Mouse (Mus musculus): ENCODE measurements around the gene Tbcel. TPM values are rescaled to one million over a fixed set of nuclear protein-coding genes. Genes with fewer than 3 reads are reported as not detected.

Gene Tbcel
- total RNA-seq, 2 experiments from 2014 or later, result 19.5 to 25.0 TPM

- intact Hi-C loops (cut with DNase I; ENCODE audit: low total_unique reads), result no loop called here
These were observed 48.7 kb downstream of the Tbcel start for GRCm38 (mm10) chr9:42458741-42459515.

GRCm38 (mm10) chr9:42457501-42457900, 50.1 kb downstream of the Tbcel start:
- intact Hi-C loops (cut with DNase I; ENCODE audit: low total_unique reads), result no loop called here

More at GRCm38 (mm10) chr9:42458741-42459515, 48.7 kb downstream of the Tbcel start:
- DNase-seq, result no peak

DNA sequence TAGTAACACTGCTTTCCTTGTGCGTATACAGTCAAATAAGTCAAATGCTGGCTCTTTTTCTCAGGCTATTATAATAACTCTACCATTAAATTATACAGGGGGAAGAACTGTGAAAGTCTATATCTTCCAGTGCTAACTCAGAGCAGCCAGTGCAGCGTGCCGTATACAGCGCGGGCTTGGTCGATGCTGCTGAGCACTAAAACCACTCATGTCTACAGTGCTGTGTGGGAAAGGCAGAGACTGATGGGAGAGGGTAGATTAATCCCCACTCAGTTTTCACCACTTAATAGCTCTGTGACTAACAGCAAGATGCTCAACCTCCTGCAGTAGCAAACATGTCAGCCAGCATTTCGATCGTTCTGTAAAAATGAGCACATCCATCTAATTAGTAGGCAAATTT, 53.2 kb downstream of the Tbcel start:
- no peak for DNase-seq
- intact Hi-C loops (cut with DNase I; ENCODE audit: low total_unique reads), result no loop called here

More at GRCm38 (mm10) chr9:42457501-42457900, 50.1 kb downstream of the Tbcel start:
- no peak for DNase-seq

- intact Hi-C loops (cut with DNase I; ENCODE audit: low total_unique reads), result no loop called here
- DNase-seq, result no peak
These were observed 58.6 kb downstream of the Tbcel start for GRCm38 (mm10) chr9:42449043-42449442.

- DNase-seq, result no peak
- intact Hi-C loops (cut with DNase I; ENCODE audit: low total_unique reads), result no loop called here
These were observed 65.5 kb downstream of the Tbcel start for GRCm38 (mm10) chr9:42442100-42442499.

DNA sequence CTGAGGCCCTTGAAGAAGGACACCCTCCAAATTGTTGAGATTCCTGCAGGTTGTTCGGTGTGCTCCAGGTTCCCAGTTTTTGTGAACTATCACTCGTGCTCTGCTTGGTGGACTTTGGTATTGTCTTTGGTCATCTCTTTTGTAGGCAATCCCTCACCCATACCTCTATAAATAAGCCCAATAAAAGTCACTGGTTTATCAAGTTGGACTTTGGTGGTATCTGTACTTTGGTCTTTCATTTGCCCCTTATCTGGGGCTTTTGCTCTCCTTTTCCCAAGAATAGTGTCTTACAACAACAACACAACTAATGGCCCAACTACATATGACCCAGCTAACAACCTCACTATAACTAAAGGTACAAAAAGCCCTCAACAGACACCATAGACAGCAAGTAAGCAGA, 66.4 kb downstream of the Tbcel start:
- no peak for DNase-seq
- intact Hi-C loops (cut with DNase I; ENCODE audit: low total_unique reads), result no loop called here

DNA sequence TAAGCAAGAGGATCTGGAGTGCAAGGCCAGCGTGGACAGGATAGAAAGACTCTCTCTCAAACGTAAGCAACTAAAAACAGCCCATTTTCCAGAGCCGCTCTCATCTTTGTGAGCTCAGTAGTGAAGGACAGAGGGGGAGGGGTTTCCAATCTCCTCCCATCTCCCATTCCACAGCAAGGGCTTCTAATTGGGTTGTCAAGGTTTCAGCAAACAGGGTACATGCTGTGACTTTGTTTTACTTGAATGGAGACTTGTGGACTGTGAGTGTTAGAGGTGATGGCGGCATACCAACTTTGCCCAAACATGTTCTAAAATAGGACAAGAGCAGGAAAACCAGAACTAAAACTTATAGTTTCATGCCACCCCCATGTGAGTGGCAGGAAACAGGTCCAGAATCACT, 68.2 kb downstream of the Tbcel start:
- intact Hi-C loops (cut with DNase I; ENCODE audit: low total_unique reads), result no loop called here
- DNase-seq, result no peak

GRCm38 (mm10) chr9:42432155-42432554, 75.5 kb downstream of the Tbcel start:
- no peak for DNase-seq
- intact Hi-C loops (cut with DNase I; ENCODE audit: low total_unique reads), result no loop called here

DNA sequence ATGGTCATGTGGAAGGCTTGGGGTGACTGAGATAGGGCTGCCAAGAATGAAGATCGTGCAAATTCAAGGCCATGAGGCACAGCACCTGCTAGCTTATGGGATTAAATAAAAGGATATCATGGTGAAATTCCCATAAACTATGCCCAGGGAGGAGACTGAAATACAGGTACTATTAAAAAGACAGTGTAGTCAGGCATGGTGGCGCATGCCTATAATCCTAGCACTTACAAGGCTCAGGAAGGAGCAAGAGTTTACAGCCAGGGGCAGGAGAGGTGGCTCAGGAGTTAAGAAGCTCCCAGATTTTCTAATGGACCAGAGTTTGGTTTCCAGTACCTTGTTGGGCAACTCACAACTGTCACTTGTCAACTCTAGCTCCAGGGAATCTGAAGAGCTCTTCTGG, 76.0 kb downstream of the Tbcel start:
- intact Hi-C loops (cut with DNase I; ENCODE audit: low total_unique reads), result no loop called here
- no peak for DNase-seq

DNA sequence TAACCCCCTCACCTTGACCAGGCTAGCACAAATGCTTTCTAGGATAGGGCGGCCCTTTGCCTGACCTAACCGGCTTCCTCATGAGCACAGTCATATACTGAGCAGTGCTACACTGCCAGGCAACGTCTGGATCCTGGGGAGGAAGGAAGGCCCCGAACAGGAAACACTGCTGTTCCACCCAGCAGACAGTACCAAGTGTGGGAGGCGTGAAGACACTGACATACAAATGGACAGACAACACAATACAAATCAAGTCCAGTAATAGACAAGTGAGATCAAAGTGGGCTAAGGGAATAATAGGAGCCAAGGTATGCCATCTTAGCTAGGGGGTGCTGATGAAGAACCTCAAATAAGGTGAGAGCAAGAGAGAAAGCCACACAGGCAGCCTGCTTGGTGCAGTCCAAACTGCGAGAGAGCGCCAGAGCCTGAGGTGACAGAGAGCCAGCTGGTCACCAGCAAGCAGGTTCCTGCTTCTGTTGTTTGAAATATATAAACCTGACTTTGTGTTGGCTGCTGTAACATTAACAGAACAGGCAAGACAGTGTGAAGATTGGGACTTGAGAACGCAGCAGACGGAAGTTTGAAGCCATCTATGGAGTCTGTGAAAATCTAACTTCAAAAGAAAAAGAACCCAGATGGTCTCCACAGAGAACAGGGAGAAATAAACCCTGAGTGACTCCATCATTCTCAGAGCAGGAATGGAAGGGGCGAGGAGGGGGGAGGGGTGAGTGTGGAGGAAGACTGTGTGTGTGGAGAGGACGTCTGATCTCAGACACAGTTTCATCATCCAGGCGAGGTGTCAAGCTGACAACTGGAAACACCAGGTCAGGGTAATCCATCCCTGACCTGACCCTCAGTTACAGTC, 79.3 kb downstream of the Tbcel start:
- intact Hi-C loops (cut with DNase I; ENCODE audit: low total_unique reads), result no loop called here
- no peak for DNase-seq

DNA sequence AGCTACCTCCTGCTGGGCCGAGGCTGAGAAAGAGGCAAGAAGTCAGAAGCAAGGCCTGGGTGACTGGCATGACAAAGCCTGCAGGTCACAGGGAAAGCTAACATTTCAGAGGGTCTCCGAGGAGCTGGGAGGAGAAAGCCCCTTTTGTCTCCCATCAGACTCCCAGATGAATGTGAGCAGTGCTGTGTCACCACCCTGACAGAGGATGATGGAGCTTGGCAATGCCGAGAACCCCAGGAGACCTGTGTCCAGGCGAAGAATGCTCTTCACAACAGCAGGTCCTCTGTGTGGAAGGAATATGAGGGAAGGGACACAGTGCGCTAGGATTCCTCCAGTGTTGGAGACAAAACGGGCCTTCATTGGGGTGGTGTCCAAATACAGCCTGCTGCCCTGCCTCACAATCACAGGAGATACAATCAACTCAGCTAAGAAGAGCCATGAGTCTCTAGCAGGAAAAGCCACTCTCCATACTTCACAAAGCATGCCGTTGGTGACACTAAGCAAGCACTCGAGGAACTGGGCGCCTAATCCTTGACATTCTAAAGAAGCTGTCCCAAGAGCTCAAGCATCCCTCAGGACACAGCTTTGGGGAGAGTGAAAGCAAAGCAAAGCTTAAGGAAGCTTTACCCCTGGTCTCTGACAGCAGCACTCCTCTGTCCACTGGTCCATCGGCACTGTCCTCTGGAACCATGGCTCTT, 80.8 kb downstream of the Tbcel start:
- no peak for DNase-seq
- intact Hi-C loops (cut with DNase I; ENCODE audit: low total_unique reads), result no loop called here

- no peak for DNase-seq
- intact Hi-C loops (cut with DNase I; ENCODE audit: low total_unique reads), result no loop called here
These were observed 84.0 kb downstream of the Tbcel start for GRCm38 (mm10) chr9:42423649-42424048.

DNA sequence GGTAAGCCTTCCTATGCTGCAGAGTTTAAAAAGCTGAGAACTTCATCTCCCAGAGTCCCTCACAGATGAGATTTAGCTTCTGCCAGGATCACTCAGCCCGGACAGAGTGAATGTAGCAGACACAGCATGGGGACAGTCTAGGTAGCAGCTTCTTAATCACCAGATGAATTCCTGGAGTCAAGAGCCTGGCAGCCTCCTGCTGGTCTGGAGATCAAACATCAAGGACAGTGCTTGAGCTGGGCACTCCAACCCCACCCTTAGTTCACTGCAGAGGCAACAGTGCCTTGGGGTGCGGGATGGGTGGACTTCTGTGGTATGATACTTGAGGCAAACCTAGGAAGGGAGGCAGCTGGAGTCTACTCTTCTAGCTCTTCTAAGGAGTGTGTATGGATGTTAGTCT, 87.9 kb downstream of the Tbcel start:
- intact Hi-C loops (cut with DNase I; ENCODE audit: low total_unique reads), result no loop called here
- DNase-seq, result no peak

- DNase-seq, result no peak
These were observed 88.8 kb downstream of the Tbcel start for GRCm38 (mm10) chr9:42418786-42419185.

DNA sequence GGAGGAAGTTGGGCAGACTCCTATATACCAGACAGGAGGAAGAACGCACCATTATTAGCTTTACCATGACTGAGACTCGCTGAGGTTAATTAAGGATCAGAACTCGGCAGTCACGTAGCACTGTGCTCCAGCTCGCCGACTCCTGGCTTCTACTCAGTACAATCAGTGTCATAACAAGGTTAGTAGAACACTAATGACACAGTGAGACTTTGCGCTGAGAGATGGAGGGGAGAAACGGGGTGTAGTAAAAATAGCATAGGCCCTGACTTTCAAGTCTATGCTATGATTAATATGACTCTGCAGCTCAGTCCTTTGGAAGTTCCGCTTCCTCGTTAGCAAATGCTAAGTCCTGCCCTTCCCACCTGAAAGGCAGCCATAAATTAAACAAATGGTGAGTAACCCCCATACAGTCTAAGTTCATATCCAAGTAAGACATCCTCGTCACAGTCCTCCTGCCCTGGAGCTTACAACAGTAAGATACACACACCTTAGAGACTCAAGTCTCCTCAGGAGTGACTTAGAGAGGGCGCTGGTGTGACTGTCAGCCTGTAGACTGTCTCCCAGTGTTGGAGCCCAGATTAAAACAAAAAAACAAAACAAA, 90.2 kb downstream of the Tbcel start:
- intact Hi-C loops (cut with DNase I; ENCODE audit: low total_unique reads), result no loop called here
- no peak for DNase-seq

More at GRCm38 (mm10) chr9:42418786-42419185, 88.8 kb downstream of the Tbcel start:
- intact Hi-C loops (cut with DNase I; ENCODE audit: low total_unique reads), result no loop called here

DNA sequence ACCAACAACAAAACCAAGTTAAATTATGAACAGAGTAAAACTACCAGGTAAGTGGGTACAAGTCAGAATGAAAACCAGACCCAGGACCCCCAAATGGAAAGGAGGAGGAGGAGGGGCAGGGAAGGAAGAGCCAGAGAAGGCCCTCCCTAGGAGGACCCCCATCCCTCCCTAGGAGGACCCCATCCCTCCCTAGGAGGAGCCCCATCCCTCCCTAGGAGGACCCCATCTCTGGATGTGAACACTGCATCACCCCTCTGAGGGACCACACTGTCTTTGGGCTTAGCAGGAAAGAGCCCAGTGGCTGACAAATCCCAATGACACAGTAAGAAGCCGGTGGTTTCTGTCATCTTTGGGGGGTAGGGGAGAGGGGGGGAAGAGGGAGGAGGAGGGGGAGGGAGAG, 92.4 kb downstream of the Tbcel start:
- intact Hi-C loops (cut with DNase I; ENCODE audit: low total_unique reads), result no loop called here
- DNase-seq, result no peak

- intact Hi-C loops (cut with DNase I; ENCODE audit: low total_unique reads), result no loop called here
- no peak for DNase-seq
These were observed 94.3 kb downstream of the Tbcel start for GRCm38 (mm10) chr9:42413345-42413744.

- intact Hi-C loops (cut with DNase I; ENCODE audit: low total_unique reads), result no loop called here
- no peak for DNase-seq
These were observed 96.3 kb downstream of the Tbcel start for GRCm38 (mm10) chr9:42411296-42411695.

GRCm38 (mm10) chr9:42405736-42406135, 101.9 kb downstream of the Tbcel start:
- no peak for DNase-seq
- intact Hi-C loops (cut with DNase I; ENCODE audit: low total_unique reads), result no loop called here

DNA sequence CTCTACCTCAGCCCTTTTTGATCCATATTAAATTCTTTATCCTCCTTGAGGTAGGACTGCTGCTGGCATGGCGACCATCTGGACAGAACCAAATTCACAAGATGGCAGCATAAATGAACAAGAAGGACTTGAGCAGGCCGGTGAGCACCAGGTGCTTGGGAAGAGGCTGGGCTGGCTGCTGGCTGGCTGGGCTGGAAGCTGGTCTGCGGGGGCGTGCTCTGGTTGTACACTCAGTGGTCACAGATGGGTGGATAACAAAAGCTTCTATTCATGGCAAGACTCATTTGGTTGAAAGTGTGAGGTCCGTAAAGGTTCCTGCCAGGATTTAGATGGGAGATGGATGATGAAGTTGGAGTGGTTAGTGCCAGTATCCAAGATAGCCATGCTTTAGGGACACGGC, 106.1 kb downstream of the Tbcel start:
- no peak for DNase-seq
- intact Hi-C loops (cut with DNase I; ENCODE audit: low total_unique reads), result no loop called here

All from gastrocnemius, postnatal 14 days (tissue).